Mouse (Mus musculus): Measurements from ENCODE around the gene Tmem179.

The Tmem179 gene

GRCm38 (mm10) chr12:112537233-112537632, 20.7 kb upstream of the Tmem179 start:
- DNase-seq (ENCODE audit: low read depth, low spot score), result no peak

GRCm38 (mm10) chr12:112533758-112534157, 17.2 kb upstream of the Tmem179 start:
- DNase-seq (ENCODE audit: low read depth, low spot score), result no peak

GRCm38 (mm10) chr12:112518105-112518504, 1.6 kb upstream of the Tmem179 start:
- no peak for DNase-seq (ENCODE audit: low read depth, low spot score)

- DNase-seq (ENCODE audit: low read depth, low spot score), result no peak
Observed at GRCm38 (mm10) chr12:112514897-112515296, 1.6 kb downstream of the Tmem179 start.

- no peak for DNase-seq (ENCODE audit: low read depth, low spot score)
Observed at GRCm38 (mm10) chr12:112510733-112511372, 5.7 kb downstream of the Tmem179 start.

- DNase-seq (ENCODE audit: low read depth, low spot score), result no peak
Observed at GRCm38 (mm10) chr12:112510365-112510732, 6.2 kb downstream of the Tmem179 start.

- DNase-seq (ENCODE audit: low read depth, low spot score), result no peak
Observed at GRCm38 (mm10) chr12:112507984-112508383, 8.6 kb downstream of the Tmem179 start.

GRCm38 (mm10) chr12:112507264-112507663, 9.3 kb downstream of the Tmem179 start:
- no peak for DNase-seq (ENCODE audit: low read depth, low spot score)

GRCm38 (mm10) chr12:112506267-112506666, 10.3 kb downstream of the Tmem179 start:
- DNase-seq (ENCODE audit: low read depth, low spot score), result no peak

- DNase-seq (ENCODE audit: low read depth, low spot score), result no peak
Observed at GRCm38 (mm10) chr12:112503003-112503771, 13.4 kb downstream of the Tmem179 start.

GRCm38 (mm10) chr12:112498683-112499082, 17.9 kb downstream of the Tmem179 start:
- DNase-seq (ENCODE audit: low read depth, low spot score), result peak; percentile 59

GRCm38 (mm10) chr12:112497731-112498130, 18.8 kb downstream of the Tmem179 start:
- DNase-seq (ENCODE audit: low read depth, low spot score), result no peak

GRCm38 (mm10) chr12:112496136-112496535, 20.4 kb downstream of the Tmem179 start:
- DNase-seq (ENCODE audit: low read depth, low spot score), result no peak

GRCm38 (mm10) chr12:112490444-112490939, 26.1 kb downstream of the Tmem179 start:
- no peak for DNase-seq (ENCODE audit: low read depth, low spot score)

GRCm38 (mm10) chr12:112489535-112489934, 27.0 kb downstream of the Tmem179 start:
- no peak for DNase-seq (ENCODE audit: low read depth, low spot score)

GRCm38 (mm10) chr12:112489134-112489533, 27.4 kb downstream of the Tmem179 start, which contains the start of gene A530016L24Rik:
Gene A530016L24Rik, plus strand, starts transcription at chr12:112489448.
- DNase-seq (ENCODE audit: low read depth, low spot score), result no peak

GRCm38 (mm10) chr12:112473777-112474176, 42.8 kb downstream of the Tmem179 start:
- DNase-seq (ENCODE audit: low read depth, low spot score), result peak; percentile 63

- DNase-seq (ENCODE audit: low read depth, low spot score), result no peak
Observed at GRCm38 (mm10) chr12:112470216-112470615, 46.3 kb downstream of the Tmem179 start.

GRCm38 (mm10) chr12:112469393-112469792, 47.2 kb downstream of the Tmem179 start:
- no peak for DNase-seq (ENCODE audit: low read depth, low spot score)

GRCm38 (mm10) chr12:112467387-112467786, 49.2 kb downstream of the Tmem179 start:
- DNase-seq (ENCODE audit: low read depth, low spot score), result no peak

- no peak for DNase-seq (ENCODE audit: low read depth, low spot score)
Observed at GRCm38 (mm10) chr12:112465928-112466327, 50.6 kb downstream of the Tmem179 start.

GRCm38 (mm10) chr12:112464516-112464915, 52.0 kb downstream of the Tmem179 start:
- no peak for DNase-seq (ENCODE audit: low read depth, low spot score)

All from A20 (cell line).